Mouse (Mus musculus): ENCODE data around the gene Zscan5b.
"Not testable (repeated sequence)": the region's sequence is repeated elsewhere in the genome, so short reads cannot be mapped to it uniquely, and the experiment has no call there.

Gene Zscan5b

DNA sequence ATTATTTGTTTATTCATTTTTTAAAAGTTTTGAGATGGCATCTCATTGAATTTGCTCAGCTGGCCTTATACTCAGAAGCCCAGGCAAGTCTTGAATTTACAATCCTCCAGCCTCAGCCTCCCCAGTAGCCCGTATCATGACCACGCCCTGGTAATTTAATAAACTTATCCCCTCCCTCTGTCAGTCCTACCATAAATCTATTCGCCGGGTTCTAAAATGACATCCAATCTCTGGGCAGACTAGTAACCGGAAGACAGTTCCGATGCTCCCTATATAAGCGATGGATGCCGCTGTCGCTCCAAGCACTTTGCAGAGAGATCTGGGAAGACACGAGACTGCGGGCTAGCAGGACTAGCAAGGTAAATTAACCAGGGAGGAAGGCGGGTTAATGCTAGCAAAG lies at the start of gene Zscan5b:
Gene Zscan5b (plus strand): TSS at position 301 of the 400 bp plus-strand sequence.
- DNase-seq (ENCODE audit: low read depth, low spot score), result no peak

DNA sequence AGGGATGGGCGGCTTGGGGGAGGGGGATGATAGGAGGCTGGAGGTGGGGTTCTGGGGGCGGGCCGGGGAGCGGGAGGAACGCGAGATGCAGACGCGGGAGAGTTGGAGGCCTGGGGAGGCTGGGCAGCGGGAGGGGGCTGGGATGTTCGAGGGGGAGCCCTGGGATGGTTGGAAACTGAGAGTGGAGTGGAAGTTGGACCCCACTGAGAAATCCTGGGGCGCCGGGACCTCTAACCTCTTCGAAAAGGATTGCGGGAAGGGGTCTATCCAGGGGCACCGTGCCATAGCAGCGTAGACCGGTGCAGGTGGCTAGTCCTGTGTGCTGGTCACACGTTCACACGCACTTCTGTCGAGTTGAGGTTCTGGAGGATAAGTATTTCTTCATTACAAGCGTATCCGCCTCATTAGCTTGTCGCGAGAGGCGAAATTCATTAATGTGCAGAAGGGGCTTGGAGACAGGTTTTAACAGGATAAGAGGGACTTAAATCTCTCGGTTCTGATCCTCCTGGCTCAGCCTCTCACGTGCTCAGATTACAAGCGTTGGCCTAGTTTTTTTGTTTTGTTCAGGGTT lies 49.3 kb upstream of the Zscan5b start:
- DNase-seq (ENCODE audit: low read depth, low spot score), result no peak

DNA sequence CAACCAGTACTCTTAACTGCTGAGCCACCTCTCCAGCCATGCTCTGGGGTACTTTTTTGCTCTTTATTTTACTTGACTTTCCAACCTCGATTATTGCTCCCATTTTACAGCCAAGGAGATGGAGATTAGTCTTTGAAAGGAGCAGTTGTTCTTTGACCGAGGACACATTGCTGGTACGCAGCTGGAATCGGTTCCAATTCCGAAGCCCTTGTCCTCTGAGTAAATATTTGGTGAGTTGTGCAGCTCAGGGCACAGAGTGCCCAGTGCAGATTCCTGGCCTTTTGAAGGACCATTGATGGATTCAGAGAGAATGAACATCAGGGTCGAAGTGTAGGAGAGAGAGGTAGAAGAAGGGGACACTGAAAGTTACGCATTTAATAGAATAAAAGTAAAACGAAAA lies 48.2 kb upstream of the Zscan5b start:
- no peak for DNase-seq (ENCODE audit: low read depth, low spot score)

GRCm38 (mm10) chr7:6174365-6174987 lies 47.6 kb upstream of the Zscan5b start:
- not testable (repeated sequence) for DNase-seq (ENCODE audit: low read depth, low spot score)

DNA sequence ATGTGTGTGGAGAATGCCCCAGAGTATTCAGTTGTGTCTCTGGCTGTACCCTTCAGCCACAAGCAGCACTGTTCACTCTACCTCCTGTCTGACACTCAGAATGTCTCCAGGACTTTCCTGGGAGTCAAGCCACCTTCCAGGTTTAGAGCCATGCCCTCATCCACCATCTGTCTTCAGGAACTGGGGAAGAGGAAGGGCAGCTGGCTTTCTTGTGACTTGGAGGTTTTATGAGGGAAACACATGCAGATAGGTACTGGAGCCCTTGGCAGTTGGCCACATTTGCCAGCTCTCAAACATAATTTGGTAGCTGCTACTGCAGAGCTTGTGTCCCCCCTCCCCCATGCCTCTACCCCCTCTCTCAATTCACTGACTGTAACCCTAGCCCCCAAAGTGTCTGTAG lies 43.1 kb upstream of the Zscan5b start:
- no peak for DNase-seq (ENCODE audit: low read depth, low spot score)

GRCm38 (mm10) chr7:6182882-6183281 lies 39.2 kb upstream of the Zscan5b start:
- no peak for DNase-seq (ENCODE audit: low read depth, low spot score)

- DNase-seq (ENCODE audit: low read depth, low spot score), result no peak
Measured at GRCm38 (mm10) chr7:6183802-6184201, 38.3 kb upstream of the Zscan5b start.

GRCm38 (mm10) chr7:6184521-6184920 lies 37.6 kb upstream of the Zscan5b start:
- DNase-seq (ENCODE audit: low read depth, low spot score), result no peak

DNA sequence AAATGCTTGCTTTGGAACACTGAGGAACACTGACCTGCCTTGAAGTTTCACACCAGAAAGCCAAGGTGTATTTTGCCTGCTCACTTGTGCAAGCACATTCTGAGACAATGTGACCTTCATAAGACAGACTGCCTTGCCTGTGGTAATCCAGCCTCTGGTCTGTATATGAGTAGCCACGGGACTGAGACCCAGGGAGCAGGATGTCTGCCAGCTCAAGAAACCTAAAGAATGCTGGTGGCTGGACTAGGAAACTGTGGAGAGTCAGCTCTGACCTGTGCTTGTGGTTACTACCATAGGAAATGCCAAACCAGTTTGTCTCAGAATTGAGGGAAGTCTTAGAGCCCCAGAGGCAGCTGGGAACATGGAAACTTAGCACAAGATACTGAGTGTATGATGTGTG lies 36.7 kb upstream of the Zscan5b start:
- DNase-seq (ENCODE audit: low read depth, low spot score), result no peak

DNA sequence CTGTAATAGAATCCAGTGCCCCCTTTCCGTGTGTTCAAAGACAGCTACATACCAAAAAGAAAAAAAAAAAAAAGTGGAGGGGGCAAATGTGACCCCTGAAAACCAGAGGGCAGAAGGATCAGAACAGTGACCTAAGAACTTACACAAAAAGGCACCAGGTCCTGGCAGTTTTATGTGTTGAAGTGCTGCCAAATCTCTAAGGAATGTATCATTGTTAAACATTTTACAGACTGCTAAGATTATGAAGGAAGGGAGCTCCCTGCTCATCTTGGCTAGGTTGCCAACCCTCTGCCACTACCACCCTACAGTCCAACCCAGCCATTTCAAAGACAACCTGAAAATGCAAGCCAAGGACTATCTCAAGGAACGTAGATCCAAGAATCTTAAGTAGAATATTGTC lies 35.9 kb upstream of the Zscan5b start:
- no peak for DNase-seq (ENCODE audit: low read depth, low spot score)

GRCm38 (mm10) chr7:6186756-6187155 lies 35.3 kb upstream of the Zscan5b start:
- no peak for DNase-seq (ENCODE audit: low read depth, low spot score)

DNA sequence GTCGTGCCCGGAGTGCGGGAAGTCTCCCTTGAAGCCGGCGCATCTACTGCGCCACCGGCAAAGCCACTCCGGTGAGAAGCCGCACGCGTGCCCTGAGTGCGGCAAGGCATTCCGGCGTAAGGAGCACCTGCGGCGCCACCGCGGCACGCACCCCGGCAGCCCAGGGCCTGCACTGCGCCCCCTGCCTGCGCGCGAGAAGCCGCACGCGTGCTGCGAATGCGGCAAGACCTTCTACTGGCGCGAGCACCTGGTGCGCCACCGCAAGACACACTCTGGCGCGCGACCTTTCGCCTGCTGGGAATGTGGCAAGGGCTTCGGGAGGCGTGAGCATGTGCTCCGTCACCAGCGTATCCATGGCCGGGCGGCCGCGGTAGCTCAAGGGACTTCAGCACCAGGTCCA lies 32.5 kb upstream of the Zscan5b start:
- no peak for DNase-seq (ENCODE audit: low read depth, low spot score)

DNA sequence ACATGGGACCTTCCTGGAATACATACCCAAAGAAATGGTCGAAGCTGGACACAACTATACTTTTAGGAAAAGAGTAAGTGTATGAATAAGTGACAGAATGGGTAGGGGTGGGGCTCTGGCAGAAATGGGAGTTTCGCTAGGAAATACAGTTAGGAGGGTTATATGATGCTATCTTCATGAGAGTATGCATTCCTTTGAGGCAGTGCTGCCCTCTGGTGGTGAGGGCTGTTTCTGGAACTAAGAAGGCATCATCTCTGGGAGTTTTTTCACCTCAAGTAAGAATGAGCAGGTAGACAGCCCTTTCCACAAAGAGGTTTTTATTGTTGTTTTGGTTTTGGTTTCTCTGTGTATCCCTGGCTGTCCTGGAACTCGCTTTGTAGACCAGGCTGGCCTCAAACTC lies 30.7 kb upstream of the Zscan5b start:
- peak; percentile 55 for DNase-seq (ENCODE audit: low read depth, low spot score)

- DNase-seq (ENCODE audit: low read depth, low spot score), result no peak
Measured at GRCm38 (mm10) chr7:6194129-6194528, 27.9 kb upstream of the Zscan5b start.

- no peak for DNase-seq (ENCODE audit: low read depth, low spot score)
Measured at GRCm38 (mm10) chr7:6195777-6196176, 26.3 kb upstream of the Zscan5b start.

GRCm38 (mm10) chr7:6196790-6197189 lies 25.3 kb upstream of the Zscan5b start, which contains the start of gene Galp:
Galp (plus strand) TSS chr7:6197090.
- DNase-seq (ENCODE audit: low read depth, low spot score), result no peak

- no peak for DNase-seq (ENCODE audit: low read depth, low spot score)
Measured at GRCm38 (mm10) chr7:6204200-6204599, 17.9 kb upstream of the Zscan5b start.

DNA sequence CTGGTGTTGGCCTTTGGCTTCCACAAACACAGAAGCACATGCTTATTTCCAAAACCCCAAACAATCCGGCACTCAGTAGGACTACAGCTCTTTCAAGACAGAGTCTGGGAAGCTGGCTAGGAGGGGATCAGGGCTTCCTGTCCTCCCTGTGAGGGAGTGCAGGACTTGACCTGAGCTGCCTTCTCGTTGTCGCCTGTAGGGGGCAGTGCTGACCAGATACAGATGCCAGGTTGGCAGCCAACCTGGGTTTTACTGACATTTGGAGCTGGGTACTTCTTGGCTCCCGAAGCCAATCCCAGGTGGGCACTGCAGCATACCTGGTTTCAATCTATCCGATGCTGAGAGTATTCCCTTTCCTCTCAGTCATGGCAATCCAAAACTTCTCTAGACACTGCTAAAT lies 8.9 kb upstream of the Zscan5b start:
- no peak for DNase-seq (ENCODE audit: low read depth, low spot score)

DNA sequence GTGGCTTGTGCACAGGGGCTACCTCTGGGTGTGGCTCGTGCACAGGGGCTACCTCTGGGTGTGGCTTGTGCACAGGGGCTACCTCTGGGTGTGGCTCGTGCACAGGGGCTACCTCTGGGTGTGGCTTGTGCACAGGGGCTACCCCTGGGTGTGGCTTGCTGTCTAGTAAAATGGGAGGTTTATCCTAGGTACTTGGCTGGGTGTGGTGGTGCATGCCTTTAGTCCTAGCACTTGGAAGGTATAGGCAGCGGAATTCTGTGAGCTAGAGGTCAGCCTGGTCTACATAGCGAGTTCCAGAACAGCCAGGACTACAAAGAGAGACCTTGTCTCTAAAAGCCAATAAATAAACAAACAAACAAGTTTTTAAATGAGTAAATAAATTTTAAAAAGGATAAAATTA lies 7.4 kb upstream of the Zscan5b start:
- not testable (repeated sequence) for DNase-seq (ENCODE audit: low read depth, low spot score)

DNA sequence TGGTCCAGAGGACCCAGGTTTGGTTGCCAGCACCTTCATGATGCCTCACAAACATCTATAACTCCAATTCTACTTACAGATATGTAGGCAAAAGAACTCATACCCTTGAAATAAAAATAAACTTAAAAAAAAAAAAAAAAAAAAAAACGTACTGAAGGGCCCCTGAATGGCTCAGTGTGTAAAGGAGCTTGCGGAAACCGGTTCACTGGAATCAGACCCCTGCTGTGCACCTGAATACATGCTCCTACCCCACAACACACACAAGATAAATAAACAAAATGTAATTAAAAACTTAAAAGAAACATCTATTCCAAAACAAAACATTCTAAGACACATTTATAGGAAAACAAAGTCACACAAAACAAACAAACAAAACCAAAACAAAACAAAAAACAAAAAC lies 1.9 kb upstream of the Zscan5b start:
- DNase-seq (ENCODE audit: low read depth, low spot score), result no peak

GRCm38 (mm10) chr7:6228491-6228890 lies 6.4 kb downstream of the Zscan5b start:
- DNase-seq (ENCODE audit: low read depth, low spot score), result peak; percentile 5

- DNase-seq (ENCODE audit: low read depth, low spot score), result no peak
Measured at GRCm38 (mm10) chr7:6239787-6240186, 17.7 kb downstream of the Zscan5b start.

- DNase-seq (ENCODE audit: low read depth, low spot score), result not testable (repeated sequence)
Measured at GRCm38 (mm10) chr7:6240841-6241425, 18.9 kb downstream of the Zscan5b start.

All from telencephalon, adult 2 months (tissue).